Mouse (Mus musculus) embryonic facial prominence, embryonic 11.5 days (tissue): ENCODE data around the gene Slc7a11. TPM values are rescaled to one million over a fixed set of nuclear protein-coding genes. Genes with fewer than 3 reads are reported as not detected.

Experiments used
- ATAC-seq: fragments of 200-750 bp; cut with Nextera tagmentation; replicated peaks from 2 replicates; pipeline ENCODE4 v1.8.0; 2017; ENCODE audit warnings: low read depth; ENCODE audit not compliant: insufficient number of reproducible peaks, low FRiP score, low TSS enrichment
- DNase-seq: peaks from one replicate; pipeline ENCODE4 v3.0.0-alpha.2; 2015; ENCODE audit warnings: low spot score
- H3K27ac ChIP-seq: fragments of 300-500 bp; sonication (generic); replicated peaks from 2 replicates; pipeline ENCODE4 v1.5.1; 2014; ENCODE audit warnings: mild to moderate bottlenecking, low read depth, low read length, control low read depth
- H3K27me3 ChIP-seq: fragments of 300-500 bp; sonication (generic); 2 replicates; pipeline ENCODE4 v1.6.1; 2014; ENCODE audit warnings: mild to moderate bottlenecking, low read length, moderate library complexity, mixed read lengths; ENCODE audit not compliant: control insufficient read depth, insufficient read depth
- H3K36me3 ChIP-seq: fragments of 300-500 bp; sonication (generic); replicated peaks from 2 replicates; pipeline ENCODE4 v1.6.1; 2014; ENCODE audit warnings: low read depth, mild to moderate bottlenecking, low read length, moderate library complexity, mixed read lengths; ENCODE audit not compliant: control insufficient read depth, insufficient read depth
- H3K4me1 ChIP-seq: fragments of 300-500 bp; sonication (generic); 2 replicates; pipeline ENCODE4 v1.6.1; 2014; ENCODE audit warnings: low read length, mixed read lengths; ENCODE audit not compliant: control insufficient read depth, insufficient read depth
- H3K4me2 ChIP-seq: fragments of 300-500 bp; sonication (generic); 2 replicates; pipeline ENCODE4 v1.6.1; 2014; ENCODE audit warnings: low read depth, mild to moderate bottlenecking, control low read depth, low read length, moderate library complexity
- H3K4me3 ChIP-seq: fragments of 300-500 bp; sonication (generic); 2 replicates; pipeline ENCODE4 v1.5.1; 2014; ENCODE audit warnings: low read depth, low read length, control low read depth
- H3K9ac ChIP-seq: fragments of 300-500 bp; sonication (generic); replicated peaks from 2 replicates; pipeline ENCODE4 v1.6.1; 2014; ENCODE audit warnings: mild to moderate bottlenecking, control low read depth, low read length
- H3K9me3 ChIP-seq: fragments of 300-500 bp; sonication (generic); replicated peaks from 2 replicates; pipeline ENCODE4 v1.6.1; 2016; ENCODE audit warnings: mild to moderate bottlenecking, low read length, inconsistent platforms, mixed read lengths; ENCODE audit not compliant: control insufficient read depth
- WGBS: fragments of 180-500 bp; shearing (Covaris S2); extraction: QIAGEN DNeasy Blood & Tissue Kit; methylation state at CpG from one replicate; pipeline ENCODE4 v1.1.7; 2014; 5-methylcytosine and 5-hydroxymethylcytosine counted together
- polyA plus RNA-seq: library from polyadenylated mRNA; unstranded; fragments of >200 nt; fragmentation: Nextera tagmentation; extraction: Ambion mirVana; gene quantifications from 2 replicates; pipeline ENCODE4 v1.2.1, GENCODE M21; 2014

Gene Slc7a11
- polyA plus RNA-seq, 1 experiment from 2014 or later: 1.5 TPM

DNA sequence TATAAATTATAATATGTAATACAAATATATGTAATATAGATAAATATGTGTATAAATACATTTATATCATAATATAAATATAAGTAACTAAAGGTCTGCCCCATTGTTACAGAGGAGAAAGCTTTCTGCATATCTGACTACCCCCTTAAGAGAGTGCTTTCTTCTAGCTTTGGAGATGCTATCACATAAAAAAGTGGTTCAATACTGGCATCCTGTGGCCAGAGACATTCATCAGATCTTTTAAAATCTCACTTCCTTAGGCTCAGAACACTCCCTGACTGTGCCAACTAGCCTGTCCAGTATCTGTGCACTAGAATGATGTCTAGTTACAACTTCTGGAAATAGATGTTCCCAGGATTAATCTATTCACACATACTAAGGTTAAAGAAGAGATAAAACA, 67.9 kb downstream of the Slc7a11 start:
- no peak overlapping the region for H3K4me3 ChIP-seq
- no peak for ATAC-seq

GRCm38 (mm10) chr3:50369791-50370190, 73.6 kb downstream of the Slc7a11 start:
- H3K27me3 ChIP-seq: no peaks in the 10 kb centered on the region
- DNase-seq (no peak), ATAC-seq (no peak)
- H3K27ac ChIP-seq: no peak overlapping the region
- H3K36me3 ChIP-seq: no peaks in the 10 kb centered on the region
- WGBS: 96% methylated on average over 6 of the region's 6 CpGs
- no peak overlapping the region for H3K4me3 ChIP-seq
- no peak overlapping the region for H3K9ac ChIP-seq
- H3K4me2 ChIP-seq: no peak overlapping the region
- no peaks in the 10 kb centered on the region for H3K4me1 ChIP-seq
- H3K9me3 ChIP-seq: no peaks in the 10 kb centered on the region

More for the DNA sequence above, 67.9 kb downstream of the Slc7a11 start:
- Histone ChIP-seq H3K9ac (no peak overlapping the region), H3K27ac (no peak overlapping the region), H3K9me3 (no peaks in the 10 kb centered on the region), H3K4me1 (no peaks in the 10 kb centered on the region), H3K36me3 (no peaks in the 10 kb centered on the region), H3K27me3 (no peaks in the 10 kb centered on the region), H3K4me2 (no peak overlapping the region)
- no peak for DNase-seq

DNA sequence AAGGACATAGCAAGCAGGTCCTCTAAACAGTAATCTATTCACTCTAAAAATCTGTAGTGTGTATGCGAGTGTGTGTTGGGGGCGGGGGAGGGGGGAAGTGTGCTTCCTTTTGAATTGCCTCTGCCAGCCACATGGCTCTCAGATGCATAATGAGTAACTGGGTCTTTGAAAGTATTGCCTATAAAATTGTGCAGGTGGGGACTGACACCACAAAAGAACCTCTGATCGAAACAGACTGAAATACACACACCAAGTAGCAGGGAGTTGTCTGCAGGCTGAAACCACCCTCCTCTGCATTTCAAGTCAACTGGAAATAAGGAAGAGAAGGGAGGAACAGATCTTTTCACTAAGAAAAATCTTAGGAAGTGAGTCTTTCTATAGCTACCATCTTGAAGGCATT, 76.2 kb downstream of the Slc7a11 start:
- Histone ChIP-seq H3K27me3 (no peaks in the 10 kb centered on the region), H3K9ac (no peak overlapping the region), H3K4me3 (no peak overlapping the region), H3K4me2 (no peak overlapping the region), H3K9me3 (no peaks in the 10 kb centered on the region), H3K4me1 (no peaks in the 10 kb centered on the region), H3K27ac (no peak overlapping the region), H3K36me3 (no peaks in the 10 kb centered on the region)
- 67% methylated on average over 3 of the region's 3 CpGs for WGBS
- ATAC-seq (no peak), DNase-seq (no peak)

DNA sequence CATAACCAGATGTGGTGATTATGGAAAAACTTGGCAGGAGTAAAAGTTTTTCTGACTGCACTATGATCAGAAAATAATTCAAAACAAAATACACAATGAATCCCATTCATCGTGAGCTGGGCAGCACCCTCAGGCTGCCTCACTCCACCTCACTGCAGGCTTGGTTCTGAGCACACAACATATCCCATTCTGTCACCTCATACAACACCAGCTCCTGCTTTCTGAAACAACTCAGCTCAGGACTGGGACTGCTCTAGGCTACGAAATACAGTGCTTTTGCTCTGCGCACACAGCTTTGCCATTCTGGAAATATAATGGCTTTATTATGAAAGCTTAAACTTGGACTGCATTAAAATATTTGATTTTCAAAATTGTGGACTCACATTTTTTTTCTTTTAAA, 79.8 kb downstream of the Slc7a11 start:
- 61% methylated on average over 3 of the region's 3 CpGs for WGBS
- Histone ChIP-seq H3K9ac (no peak overlapping the region), H3K27me3 (no peaks in the 10 kb centered on the region), H3K9me3 (no peaks in the 10 kb centered on the region), H3K36me3 (no peaks in the 10 kb centered on the region), H3K4me1 (no peaks in the 10 kb centered on the region), H3K4me3 (no peak overlapping the region), H3K27ac (no peak overlapping the region), H3K4me2 (no peak overlapping the region)
- no peak for ATAC-seq
- no peak for DNase-seq

- Histone ChIP-seq H3K36me3 (no peaks in the 10 kb centered on the region), H3K9me3 (no peaks in the 10 kb centered on the region), H3K4me1 (no peaks in the 10 kb centered on the region), H3K4me3 (no peak overlapping the region), H3K27ac (no peak overlapping the region), H3K4me2 (no peak overlapping the region), H3K9ac (no peak overlapping the region), H3K27me3 (no peaks in the 10 kb centered on the region)
- DNase-seq (no peak), ATAC-seq (no peak)
- 66% methylated on average over 1 of the region's 1 CpGs for WGBS
Measured at GRCm38 (mm10) chr3:50347081-50347480, 96.3 kb downstream of the Slc7a11 start.

DNA sequence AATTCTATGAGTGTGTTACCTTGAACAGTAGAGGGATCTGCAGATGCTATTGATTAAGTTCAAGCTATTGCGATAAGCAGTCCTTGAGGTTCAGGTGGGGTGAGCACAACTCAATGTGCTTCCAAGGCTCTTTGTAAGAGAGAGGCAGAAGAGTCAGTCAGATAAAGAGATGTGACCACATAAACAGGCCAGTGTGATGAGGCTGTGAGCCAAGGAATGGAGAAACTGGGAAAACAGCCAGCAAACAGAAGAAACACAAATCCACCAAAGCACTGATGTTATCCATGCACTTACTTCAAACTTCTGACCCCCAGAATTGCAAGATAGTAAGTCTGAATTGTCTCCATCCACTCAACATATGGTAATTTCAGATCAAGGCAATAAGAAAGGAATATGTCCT, 99.0 kb downstream of the Slc7a11 start:
- Histone ChIP-seq H3K4me1 (no peaks in the 10 kb centered on the region), H3K36me3 (no peaks in the 10 kb centered on the region), H3K27ac (no peak overlapping the region), H3K4me3 (no peak overlapping the region), H3K9me3 (no peaks in the 10 kb centered on the region), H3K9ac (no peak overlapping the region), H3K27me3 (no peaks in the 10 kb centered on the region), H3K4me2 (no peak overlapping the region)
- no peak for ATAC-seq
- 83% methylated on average over 1 of the region's 1 CpGs for WGBS
- no peak for DNase-seq

- no peak overlapping the region for H3K9ac ChIP-seq
- no peaks in the 10 kb centered on the region for H3K9me3 ChIP-seq
- no peak overlapping the region for H3K4me3 ChIP-seq
- ATAC-seq (no peak), DNase-seq (no peak)
- 73% methylated on average over 8 of the region's 8 CpGs for WGBS
- no peaks in the 10 kb centered on the region for H3K4me1 ChIP-seq
- no peaks in the 10 kb centered on the region for H3K27me3 ChIP-seq
- no peak overlapping the region for H3K27ac ChIP-seq
- H3K4me2 ChIP-seq: no peak overlapping the region
- no peaks in the 10 kb centered on the region for H3K36me3 ChIP-seq
Measured at GRCm38 (mm10) chr3:50324524-50324923, 118.9 kb downstream of the Slc7a11 start.

- Histone ChIP-seq H3K9ac (no peak overlapping the region), H3K4me3 (no peak overlapping the region), H3K27ac (no peak overlapping the region), H3K27me3 (no peaks in the 10 kb centered on the region), H3K9me3 (no peaks in the 10 kb centered on the region), H3K4me2 (no peak overlapping the region), H3K4me1 (no peaks in the 10 kb centered on the region), H3K36me3 (no peaks in the 10 kb centered on the region)
- DNase-seq: no peak
- WGBS: 84% methylated on average over 7 of the region's 7 CpGs
- no peak for ATAC-seq
Measured at GRCm38 (mm10) chr3:50323881-50324280, 119.5 kb downstream of the Slc7a11 start.
